In genomic region chr3:129903369-129903768, GRCm38 (mm10) we compare ENCODE assay signal across 23 mouse cellular contexts. TPM values are rescaled to one million over a fixed set of nuclear protein-coding genes. Genes with fewer than 3 reads are reported as not detected.
DNase-seq lines count a peak whose midpoint lies in the region; ATAC-seq and TF ChIP-seq lines count a peak whose summit lies in the region.
"Had no signal": no experiment of that assay in that cellular context is flagged by ENCODE, and none has a peak within 500 bp of the region (broad histone marks: within the 10 kb centered on the region; RNA-seq: fewer than 3 reads in every experiment).

No protein-coding gene starts in this region.

- no peak for TF ChIP-seq RAD21 in MEL (IDR thresholded peaks at IDR 0.05; ENCODE audit: low read depth, low read length)

- H3K36me3 ChIP-seq in heart, embryonic 13.5 days = peaks cover 25% of the 10 kb centered on the region
- H3K36me3 ChIP-seq in MEL (ENCODE audit: control insufficient read depth in 1 of 2, insufficient read depth in 2 of 2, low read length in 2 of 2) = peaks cover 0 to 10% of the 10 kb centered on the region in 2 experiments; a peak in 2 of 4 replicates
- peaks cover 11% of the 10 kb centered on the region; the same call in 1 of the 2 replicates for H3K36me3 ChIP-seq in intestine, postnatal 0 days (ENCODE audit: control insufficient read depth, insufficient read depth)
- peaks cover 32% of the 10 kb centered on the region for H3K36me3 ChIP-seq in limb, embryonic 10.5 days

- H3K4me2 ChIP-seq in heart, embryonic 13.5 days = peak overlapping the region; percentile 88
- peak overlapping the region; percentile 81 for H3K4me2 ChIP-seq in intestine, postnatal 0 days (replicated peaks; ENCODE audit: low read depth)
- H3K4me2 ChIP-seq: hindbrain, embryonic 13.5 days had no signal

- no peak for TF ChIP-seq EP300 in MEL (IDR thresholded peaks at IDR 0.05; ENCODE audit: low read depth in 1 of 2, low read length in 2 of 2)

- H3K4me1 ChIP-seq in heart, embryonic 13.5 days = peaks cover 33% of the 10 kb centered on the region
- peaks cover 0 to 18% of the 10 kb centered on the region in 2 experiments; a peak in 3 of 4 replicates for H3K4me1 ChIP-seq in MEL (ENCODE audit: control insufficient read depth in 1 of 2, insufficient read depth in 2 of 2, low read length in 2 of 2)
- peaks cover 10% of the 10 kb centered on the region for H3K4me1 ChIP-seq in intestine, postnatal 0 days (replicated peaks; ENCODE audit: control insufficient read depth, insufficient read depth, low read length)
- H3K4me1 ChIP-seq in limb, embryonic 10.5 days = peaks cover 21% of the 10 kb centered on the region

- TF ChIP-seq CTCF in MEL (IDR thresholded peaks at IDR 0.05 in 2 of 3, conservative IDR thresholded peaks at IDR 0.05 in 1 of 3; ENCODE audit: control insufficient read depth in 1 of 3, insufficient read depth in 1 of 3, low read depth in 2 of 3, low read length in 3 of 3, poor library complexity in 1 of 3, severe bottlenecking in 1 of 3) = no peak
- no peak for TF ChIP-seq CTCF in intestine, postnatal 0 days (IDR thresholded peaks at IDR 0.05; ENCODE audit: low read depth)

- no peak overlapping the region for H3K27ac ChIP-seq in heart, embryonic 13.5 days (replicated peaks)
- H3K27ac ChIP-seq in MEL (ENCODE audit: control insufficient read depth, low read depth, low read length) = no peak overlapping the region
- H3K27ac ChIP-seq in intestine, postnatal 0 days (ENCODE audit: low read depth, low read length) = no peak overlapping the region
- no peak overlapping the region for H3K27ac ChIP-seq in limb, embryonic 10.5 days
- H3K27ac ChIP-seq: gastrocnemius, adult 2 months; heart, embryonic 15.5 days; hindbrain, embryonic 10.5 days; hindbrain, embryonic 13.5 days had no signal

- no peaks in the 10 kb centered on the region for H3K27me3 ChIP-seq in heart, embryonic 13.5 days (replicated peaks)
- no peaks in the 10 kb centered on the region for H3K27me3 ChIP-seq in MEL (ENCODE audit: control insufficient read depth in 1 of 2, insufficient read depth in 2 of 2, low read length in 2 of 2)
- no peaks in the 10 kb centered on the region for H3K27me3 ChIP-seq in intestine, postnatal 0 days (replicated peaks; ENCODE audit: control insufficient read depth, insufficient read depth, low read length)
- H3K27me3 ChIP-seq in limb, embryonic 10.5 days (ENCODE audit: low read depth, poor library complexity, severe bottlenecking) = no peaks in the 10 kb centered on the region
- H3K27me3 ChIP-seq: heart, embryonic 15.5 days; hindbrain, embryonic 13.5 days had no signal

- H3K9me3 ChIP-seq in heart, embryonic 13.5 days = no peaks in the 10 kb centered on the region
- no peaks in the 10 kb centered on the region for H3K9me3 ChIP-seq in MEL (replicated peaks; ENCODE audit: insufficient read depth, low read length)
- no peaks in the 10 kb centered on the region for H3K9me3 ChIP-seq in intestine, postnatal 0 days (ENCODE audit: control insufficient read depth)
- no peaks in the 10 kb centered on the region for H3K9me3 ChIP-seq in limb, embryonic 10.5 days (replicated peaks)
- H3K9me3 ChIP-seq: heart, embryonic 15.5 days; hindbrain, embryonic 10.5 days; hindbrain, embryonic 13.5 days had no signal

- no peak overlapping the region for H3K4me3 ChIP-seq in heart, embryonic 13.5 days
- H3K4me3 ChIP-seq in MEL (ENCODE audit: control insufficient read depth in 1 of 2, insufficient read depth in 1 of 2, low read depth in 2 of 2, low read length in 2 of 2) = no peak overlapping the region
- no peak overlapping the region for H3K4me3 ChIP-seq in intestine, postnatal 0 days (ENCODE audit: low read depth, low read length)
- H3K4me3 ChIP-seq in limb, embryonic 10.5 days = no peak overlapping the region
- H3K4me3 ChIP-seq: gastrocnemius, adult 2 months; hindbrain, embryonic 13.5 days had no signal

- no peak for ATAC-seq in heart, embryonic 13.5 days (ENCODE audit: extremely low read depth, insufficient number of reproducible peaks, low FRiP score, low TSS enrichment)
- ATAC-seq in intestine, postnatal 0 days = no peak
- no peak for ATAC-seq in erythroblast, adult 5-6 weeks (replicated peaks; ENCODE audit: low FRiP score, poor library complexity, severe bottlenecking)
- ATAC-seq: activated CD4-positive, CD25-positive, alpha-beta regulatory T cell, adult 4 months; CD4-positive, CD25-positive, alpha-beta regulatory T cell, adult 4 months; forebrain, embryonic 14.5 days; forebrain, postnatal 0 days; hindbrain, embryonic 16.5 days had no signal

- no peak for TF ChIP-seq POLR2A in MEL (IDR thresholded peaks at IDR 0.05; ENCODE audit: control insufficient read depth in 1 of 2, insufficient read depth in 1 of 2, low read depth in 1 of 2, low read length in 2 of 2, poor library complexity in 1 of 2)

- no peak overlapping the region for H3K9ac ChIP-seq in heart, embryonic 13.5 days
- no peak overlapping the region for H3K9ac ChIP-seq in MEL (ENCODE audit: control insufficient read depth, low read depth, low read length, poor library complexity, severe bottlenecking)
- H3K9ac ChIP-seq in intestine, postnatal 0 days (ENCODE audit: low read depth, low read length) = no peak overlapping the region
- H3K9ac ChIP-seq: forebrain, postnatal 0 days; heart, embryonic 15.5 days; hindbrain, embryonic 13.5 days had no signal

- DNase-seq in heart, adult 8-10 months (ENCODE audit: low spot score) = no peak
- DNase-seq in MEL (ENCODE audit: low read depth, low spot score) = no peak
- no peak for DNase-seq in layer of hippocampus, postnatal 10 days (ENCODE audit: low spot score in 2 of 2)
- DNase-seq in limb, embryonic 10.5 days (ENCODE audit: low spot score) = no peak
- DNase-seq: adrenal gland, adult 8-10 months; adrenal gland, postnatal 25 days; cerebellum, adult 18-20 months; cerebellum, adult 9-10 months; forebrain, postnatal 0 days; gastrocnemius, adult 2 months; gastrocnemius, postnatal 14 days; heart, adult 18-20 months; heart, postnatal 36 days had no signal

- 85% methylated on average over 3 of the region's 3 CpGs for WGBS in heart, embryonic 13.5 days
- 76% methylated on average over 3 of the region's 3 CpGs for WGBS in intestine, postnatal 0 days
- WGBS in limb, embryonic 10.5 days = 98% methylated on average over 3 of the region's 3 CpGs

- no peaks in the 10 kb centered on the region for H3K79me2 ChIP-seq in MEL (ENCODE audit: control insufficient read depth, insufficient read depth, low read length, poor library complexity)

TF ChIP-seq in MEL, 35 proteins besides CTCF, POLR2A, EP300 and RAD21:
- TF ChIP-seq USF1 (IDR thresholded peaks at IDR 0.05; ENCODE audit: low read depth, low read length) (peak; percentile 57; the same call in 1 of the 2 replicates), MYC (IDR thresholded peaks at IDR 0.05; ENCODE audit: low read depth, low read length) (no peak)

RNA-seq across cellular contexts. Expression of gene Casp6, which starts 2.1 kb away (rescaled TPM):
- polyA plus RNA-seq in heart, embryonic 13.5 days (2015; fragmentation: Nextera tagmentation; extraction: Ambion mirVana) = 67.6 and 71.5 TPM in 2 replicates
- total RNA-seq in heart, adult 8-10 months (2022) = 10 to 100 TPM in 3 of 4 experiments, 1 to 10 TPM in 1; 8.9 to 16.8 (median 11.6) TPM
- 8.7 and 9.3 TPM in 2 replicates for total RNA-seq in MEL (2012; rRNA removed)
- 10 to 100 TPM in 1 of 2 experiments, not detected in 1; 34.2 TPM for polyA plus RNA-seq in MEL (2012; ENCODE audit: insufficient read depth in 1 of 2, insufficient read length in 2 of 2, low read depth in 1 of 2, low replicate concordance in 2 of 2, missing spikeins in 1 of 2)
- polyA plus RNA-seq in intestine, postnatal 0 days (2015; fragmentation: Nextera tagmentation; extraction: Ambion mirVana) = 132 and 135 TPM in 2 replicates
- total RNA-seq in erythroblast, adult 5-6 weeks (2015; ENCODE audit: low replicate concordance) = 4.6 and 20.6 TPM in 2 replicates
- total RNA-seq in erythroblast, adult 5-6 weeks (2017; ENCODE audit: low replicate concordance) = 3.6 and 6.9 TPM in 2 replicates
- total RNA-seq in layer of hippocampus, postnatal 10 days (2021) = 10 to 100 TPM in 1 of 2 experiments, 1 to 10 TPM in 1; 9.6 to 11.9 TPM
- 104 and 116 TPM in 2 replicates for polyA plus RNA-seq in limb, embryonic 10.5 days (2016; fragmentation: Nextera tagmentation; extraction: Ambion mirVana)

RNA-seq across cellular contexts. Expression of gene Pla2g12a, which starts 25.0 kb away (rescaled TPM):
- 54.6 and 61.4 TPM in 2 replicates for polyA plus RNA-seq in heart, embryonic 13.5 days (2015; fragmentation: Nextera tagmentation; extraction: Ambion mirVana)
- total RNA-seq in heart, adult 8-10 months (2022) = 10 to 100 TPM; 43.8 to 66.6 (median 45.6) TPM
- total RNA-seq in MEL (2012; rRNA removed) = 93.5 and 101 TPM in 2 replicates
- 100 to 1,000 TPM in 1 of 2 experiments, 10 to 100 TPM in 1; 89.8 to 251 TPM for polyA plus RNA-seq in MEL (2012; ENCODE audit: insufficient read depth in 1 of 2, insufficient read length in 2 of 2, low read depth in 1 of 2, low replicate concordance in 2 of 2, missing spikeins in 1 of 2)
- 29.1 TPM in 2 replicates for polyA plus RNA-seq in intestine, postnatal 0 days (2015; fragmentation: Nextera tagmentation; extraction: Ambion mirVana)
- total RNA-seq in erythroblast, adult 5-6 weeks (2015; ENCODE audit: low replicate concordance) = 16.1 and 29.0 TPM in 2 replicates
- total RNA-seq in erythroblast, adult 5-6 weeks (2017; ENCODE audit: low replicate concordance) = 25.8 and 27.9 TPM in 2 replicates
- 10 to 100 TPM; 20.2 to 22.4 TPM for total RNA-seq in layer of hippocampus, postnatal 10 days (2021)
- 22.5 and 27.1 TPM in 2 replicates for polyA plus RNA-seq in limb, embryonic 10.5 days (2016; fragmentation: Nextera tagmentation; extraction: Ambion mirVana)
